Mouse (Mus musculus) kidney, embryonic 15.5 days (tissue): ENCODE measurements at regions not wholly inside any gene's neighbourhood (a gene's known extent, or its start where the extent isn't known, plus 50 kb on each side); places are given as distances from the start of the nearest gene placed in this dataset.

Source experiments
- ATAC-seq: fragments of 200-750 bp; cut with Nextera tagmentation; replicated peaks from 2 replicates; pipeline ENCODE4 v1.8.0; 2017; ENCODE audit warnings: moderate TSS enrichment; ENCODE audit not compliant: low FRiP score
- H3K27ac ChIP-seq: fragments of 300-500 bp; sonication (generic); 2 replicates; pipeline ENCODE4 v1.5.1; 2015; ENCODE audit warnings: mild to moderate bottlenecking, inconsistent platforms
- H3K27me3 ChIP-seq: fragments of 300-500 bp; sonication (generic); 2 replicates; pipeline ENCODE4 v1.6.1; 2015; ENCODE audit warnings: inconsistent platforms
- H3K36me3 ChIP-seq: fragments of 300-500 bp; sonication (generic); 2 replicates; pipeline ENCODE4 v1.6.1; 2015; ENCODE audit warnings: inconsistent platforms
- H3K4me1 ChIP-seq: fragments of 300-500 bp; sonication (generic); 2 replicates; pipeline ENCODE4 v1.6.1; 2015; ENCODE audit warnings: inconsistent platforms
- H3K4me2 ChIP-seq: fragments of 300-500 bp; sonication (generic); 2 replicates; pipeline ENCODE4 v1.6.1; 2015; ENCODE audit warnings: moderate library complexity, mild to moderate bottlenecking, inconsistent platforms
- H3K4me3 ChIP-seq: fragments of 300-500 bp; sonication (generic); replicated peaks from 2 replicates; pipeline ENCODE4 v1.5.1; 2015; ENCODE audit warnings: mild to moderate bottlenecking, inconsistent platforms
- H3K9ac ChIP-seq: fragments of 300-500 bp; sonication (generic); 2 replicates; pipeline ENCODE4 v1.6.1; 2015; ENCODE audit warnings: mild to moderate bottlenecking, inconsistent platforms
- H3K9me3 ChIP-seq: fragments of 300-500 bp; sonication (generic); replicated peaks from 2 replicates; pipeline ENCODE4 v1.6.1; 2016; ENCODE audit warnings: inconsistent platforms
- WGBS: fragments of 180-500 bp; shearing (Covaris S2); methylation state at CpG from one replicate; pipeline ENCODE4 v1.1.7; 2015; ENCODE audit warnings: mixed read lengths; 5-methylcytosine and 5-hydroxymethylcytosine counted together

DNA sequence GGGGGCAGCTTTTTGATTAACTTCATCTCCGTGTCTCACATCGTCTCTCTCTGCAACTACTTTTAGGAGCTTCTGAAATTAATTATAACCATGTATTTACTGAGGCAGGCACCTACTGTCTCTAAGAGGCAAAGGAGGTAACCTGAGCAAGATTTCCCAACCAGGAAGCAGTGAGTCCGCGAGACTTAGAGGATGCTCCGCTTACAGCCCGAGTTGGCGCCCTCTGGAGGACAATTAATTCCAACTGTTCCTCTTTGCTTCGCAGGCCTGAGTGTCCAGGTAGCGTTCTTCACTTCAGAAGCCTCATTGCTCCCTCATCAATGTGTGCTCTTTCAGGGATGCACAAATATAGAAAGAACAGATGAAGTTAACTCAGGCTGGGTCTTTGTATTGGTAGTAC, 296.7 kb downstream of the 1500009L16Rik start:
- Histone ChIP-seq H3K9me3 (no peaks in the 10 kb centered on the region), H3K4me1 (peaks cover 24% of the 10 kb centered on the region), H3K36me3 (no peaks in the 10 kb centered on the region), H3K9ac (no peak overlapping the region), H3K4me3 (no peak overlapping the region), H3K27me3 (no peaks in the 10 kb centered on the region), H3K27ac (no peak overlapping the region), H3K4me2 (peak overlapping the region; percentile 38)
- WGBS: 17% methylated on average over 9 of the region's 9 CpGs
- no peak for ATAC-seq

- WGBS: 44% methylated on average over 10 of the region's 10 CpGs
- no peak overlapping the region for H3K4me2 ChIP-seq
- no peaks in the 10 kb centered on the region for H3K36me3 ChIP-seq
- no peaks in the 10 kb centered on the region for H3K27me3 ChIP-seq
- no peak overlapping the region for H3K4me3 ChIP-seq
- no peak overlapping the region for H3K27ac ChIP-seq
- no peak for ATAC-seq
- H3K4me1 ChIP-seq: peaks cover 24% of the 10 kb centered on the region
- H3K9ac ChIP-seq: no peak overlapping the region
- H3K9me3 ChIP-seq: no peaks in the 10 kb centered on the region
These were observed 297.5 kb downstream of the 1500009L16Rik start for GRCm38 (mm10) chr10:84020023-84020620.

GRCm38 (mm10) chr10:84021167-84022120, 298.8 kb downstream of the 1500009L16Rik start:
- peak; percentile 64; the same call in 1 of the 2 replicates for ATAC-seq
- Histone ChIP-seq H3K27ac (no peak overlapping the region), H3K36me3 (no peaks in the 10 kb centered on the region), H3K9ac (no peak overlapping the region), H3K27me3 (no peaks in the 10 kb centered on the region), H3K4me2 (no peak overlapping the region), H3K4me3 (no peak overlapping the region), H3K9me3 (no peaks in the 10 kb centered on the region), H3K4me1 (peaks cover 24% of the 10 kb centered on the region)
- WGBS: 60% methylated on average over 12 of the region's 12 CpGs

DNA sequence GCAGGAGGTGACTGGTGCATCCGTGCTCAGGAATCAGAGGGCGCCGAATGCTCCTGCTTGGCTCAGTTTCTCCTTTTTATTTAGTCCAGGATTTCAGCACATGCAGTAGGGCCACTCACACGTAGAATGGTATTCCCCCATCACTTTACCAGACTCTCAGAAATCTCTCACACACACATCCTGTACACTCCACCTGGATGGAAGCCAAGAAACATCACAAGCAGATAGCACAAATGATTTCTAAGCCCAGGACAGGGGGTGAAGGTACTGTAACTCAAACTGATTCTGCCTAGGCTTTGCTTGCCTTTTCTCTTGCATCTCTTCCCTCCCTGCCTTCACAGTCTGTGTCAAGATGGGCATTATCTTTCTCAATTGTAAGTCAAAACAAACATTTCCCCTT, 301.6 kb downstream of the 1500009L16Rik start:
- H3K4me2 ChIP-seq: no peak overlapping the region
- peaks cover 24% of the 10 kb centered on the region for H3K4me1 ChIP-seq
- no peaks in the 10 kb centered on the region for H3K9me3 ChIP-seq
- H3K9ac ChIP-seq: no peak overlapping the region
- 68% methylated on average over 4 of the region's 4 CpGs for WGBS
- H3K4me3 ChIP-seq: no peak overlapping the region
- H3K27ac ChIP-seq: no peak overlapping the region
- no peak for ATAC-seq
- no peaks in the 10 kb centered on the region for H3K36me3 ChIP-seq
- no peaks in the 10 kb centered on the region for H3K27me3 ChIP-seq

GRCm38 (mm10) chr10:84024901-84025300, 302.2 kb downstream of the 1500009L16Rik start:
- Histone ChIP-seq H3K27me3 (no peaks in the 10 kb centered on the region), H3K9me3 (no peaks in the 10 kb centered on the region), H3K9ac (no peak overlapping the region), H3K4me2 (no peak overlapping the region), H3K27ac (no peak overlapping the region), H3K36me3 (no peaks in the 10 kb centered on the region), H3K4me1 (peaks cover 24% of the 10 kb centered on the region), H3K4me3 (no peak overlapping the region)
- WGBS: 59% methylated on average over 8 of the region's 8 CpGs
- ATAC-seq: no peak

DNA sequence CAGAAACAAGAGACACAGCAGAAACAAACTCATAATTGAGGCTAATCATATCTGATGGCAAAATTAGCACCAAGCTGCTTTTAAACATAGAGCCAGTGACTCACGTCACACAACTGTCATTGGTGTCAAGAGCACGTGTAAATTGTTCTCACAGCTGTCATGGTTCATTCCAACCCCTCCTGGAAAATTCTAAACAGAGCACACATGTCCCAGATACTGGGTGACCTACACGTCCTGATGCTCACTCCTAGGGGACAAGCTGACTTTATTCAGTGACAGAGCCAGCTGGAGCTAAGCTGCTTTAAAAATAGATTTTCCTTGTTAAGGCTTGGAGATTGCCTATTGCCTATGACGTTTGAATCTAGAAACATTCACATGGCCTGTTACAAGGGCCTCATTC, 304.1 kb downstream of the 1500009L16Rik start:
- Histone ChIP-seq H3K4me2 (no peak overlapping the region), H3K4me1 (0 out of 2 replicates have a peak, but pooled peaks cover 10% of the 10 kb centered on the region), H3K4me3 (no peak overlapping the region), H3K9me3 (no peaks in the 10 kb centered on the region), H3K27me3 (no peaks in the 10 kb centered on the region), H3K36me3 (no peaks in the 10 kb centered on the region), H3K27ac (no peak overlapping the region), H3K9ac (no peak overlapping the region)
- no peak for ATAC-seq
- WGBS: 70% methylated on average over 4 of the region's 4 CpGs

DNA sequence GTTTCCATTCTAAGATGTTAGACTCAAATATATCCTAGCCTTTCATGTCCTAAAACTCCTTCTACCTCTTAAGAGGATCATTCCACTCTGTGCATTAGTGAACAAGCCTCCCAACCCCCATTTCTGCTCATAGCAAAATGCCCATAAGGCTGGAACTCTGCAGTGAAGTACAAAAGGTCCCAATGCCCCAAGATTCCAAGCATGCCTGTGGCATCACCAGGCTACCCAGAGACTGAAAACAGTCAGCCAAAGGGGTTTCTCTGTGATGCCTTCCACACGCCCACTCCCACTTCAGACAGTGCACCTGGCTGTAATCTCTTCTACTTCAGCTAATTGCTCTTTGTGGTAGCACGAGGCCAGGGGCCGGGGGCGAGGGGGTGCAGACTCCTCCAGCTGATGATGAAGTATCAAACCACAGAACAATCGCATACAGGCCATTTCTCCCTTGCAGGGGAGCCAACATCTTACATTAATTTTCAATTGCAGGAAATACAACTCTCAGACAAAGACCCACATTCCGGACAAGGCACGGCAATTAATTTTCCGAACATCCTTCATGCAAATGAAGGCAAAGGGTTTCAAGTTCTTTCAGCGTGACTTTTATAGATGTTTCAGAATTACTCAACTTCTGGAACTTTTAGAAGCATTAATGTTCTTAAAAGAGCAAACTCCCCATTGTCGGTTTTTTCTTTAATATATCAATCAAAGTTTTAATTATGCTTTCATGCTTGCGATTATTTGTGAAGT, 313.6 kb downstream of the 1500009L16Rik start:
- Histone ChIP-seq H3K27ac (no peak overlapping the region), H3K4me3 (no peak overlapping the region), H3K4me2 (no peak overlapping the region), H3K36me3 (no peaks in the 10 kb centered on the region), H3K4me1 (peaks cover 4% of the 10 kb centered on the region; the same call in 1 of the 2 replicates), H3K9me3 (no peaks in the 10 kb centered on the region), H3K27me3 (no peaks in the 10 kb centered on the region), H3K9ac (no peak overlapping the region)
- ATAC-seq: no peak
- 54% methylated on average over 11 of the region's 11 CpGs for WGBS

DNA sequence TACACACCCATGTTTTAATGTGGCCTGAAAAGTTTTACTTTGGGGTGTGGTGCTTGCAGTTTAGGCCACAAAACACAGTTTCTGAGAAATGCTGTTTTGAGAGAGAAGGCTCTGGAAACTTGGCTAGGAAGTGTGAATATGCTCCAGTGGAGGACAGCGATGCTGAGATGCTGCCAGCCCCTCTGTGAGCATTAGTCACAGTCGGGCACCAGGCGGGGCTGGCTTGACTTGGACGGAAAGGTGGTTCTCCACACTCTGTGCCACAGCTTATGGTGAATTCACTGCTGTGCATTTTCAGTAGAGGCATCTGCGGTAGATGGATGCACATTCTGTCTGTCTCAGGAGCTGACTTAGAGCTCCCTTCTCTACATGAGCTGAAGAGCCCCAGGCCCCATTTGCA, 326.0 kb downstream of the 1500009L16Rik start:
- ATAC-seq: no peak
- Histone ChIP-seq H3K4me3 (no peak overlapping the region), H3K9me3 (no peaks in the 10 kb centered on the region), H3K9ac (no peak overlapping the region), H3K4me2 (no peak overlapping the region), H3K27ac (no peak overlapping the region), H3K4me1 (no peaks in the 10 kb centered on the region), H3K27me3 (no peaks in the 10 kb centered on the region), H3K36me3 (no peaks in the 10 kb centered on the region)
- WGBS: 72% methylated on average over 5 of the region's 5 CpGs

- Histone ChIP-seq H3K4me1 (peaks cover 18% of the 10 kb centered on the region), H3K4me2 (no peak overlapping the region), H3K36me3 (no peaks in the 10 kb centered on the region), H3K27ac (no peak overlapping the region), H3K9ac (no peak overlapping the region), H3K27me3 (no peaks in the 10 kb centered on the region), H3K9me3 (no peaks in the 10 kb centered on the region), H3K4me3 (no peak overlapping the region)
- no peak for ATAC-seq
- WGBS: 86% methylated on average over 8 of the region's 8 CpGs
These were observed 330.0 kb downstream of the 1500009L16Rik start for GRCm38 (mm10) chr10:84052696-84053095.

- Histone ChIP-seq H3K4me2 (no peak overlapping the region), H3K36me3 (no peaks in the 10 kb centered on the region), H3K4me3 (no peak overlapping the region), H3K27me3 (0 out of 2 replicates have a peak, but pooled peaks cover 5% of the 10 kb centered on the region), H3K9me3 (no peaks in the 10 kb centered on the region), H3K4me1 (peaks cover 18% of the 10 kb centered on the region), H3K9ac (no peak overlapping the region), H3K27ac (peak overlapping the region; percentile 1; the same call in 1 of the 2 replicates)
- ATAC-seq: no peak
- WGBS: 52% methylated on average over 6 of the region's 6 CpGs
These were observed 332.1 kb downstream of the 1500009L16Rik start for GRCm38 (mm10) chr10:84054551-84055336.

DNA sequence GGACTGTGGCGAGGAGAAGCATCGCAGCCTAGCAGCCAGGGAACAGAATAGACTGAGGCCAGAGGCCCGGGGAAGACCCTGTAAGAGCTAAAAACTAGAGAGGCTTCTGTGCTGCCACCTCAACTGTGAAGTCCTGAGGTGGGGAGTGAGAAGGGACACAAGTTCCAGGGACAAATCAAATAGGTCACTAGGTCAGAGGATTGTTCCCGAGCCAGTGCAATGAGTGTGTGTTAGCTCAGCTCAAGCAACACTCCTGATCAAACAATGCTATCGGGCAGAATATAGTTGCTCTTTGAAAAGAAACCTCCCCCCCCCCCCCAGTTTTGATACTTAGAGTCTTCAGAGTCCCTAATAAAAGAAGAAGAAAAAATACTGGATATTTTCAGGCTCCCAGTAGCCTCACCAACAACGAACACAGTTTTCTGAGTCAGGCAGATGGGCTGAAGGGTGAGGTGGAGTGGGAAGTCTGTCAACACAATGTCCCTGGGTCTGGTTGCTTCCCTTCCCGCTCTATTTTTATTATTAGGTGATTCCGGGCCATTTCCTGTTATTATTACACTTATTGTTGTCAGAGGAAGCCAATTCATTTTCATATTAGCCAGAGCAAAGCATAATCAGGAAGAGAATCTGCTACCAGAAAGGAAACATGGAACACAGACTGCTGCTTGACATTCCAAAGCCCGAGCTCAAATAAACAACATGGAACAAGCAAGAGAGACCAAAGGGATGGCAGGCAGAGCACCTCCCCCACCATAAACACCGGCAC, 332.9 kb downstream of the 1500009L16Rik start:
- H3K27me3 ChIP-seq: 0 out of 2 replicates have a peak, but pooled peaks cover 5% of the 10 kb centered on the region
- H3K9me3 ChIP-seq: no peaks in the 10 kb centered on the region
- ATAC-seq: no peak
- H3K4me1 ChIP-seq: peaks cover 25% of the 10 kb centered on the region
- 69% methylated on average over 10 of the region's 10 CpGs for WGBS
- H3K4me2 ChIP-seq: no peak overlapping the region
- H3K36me3 ChIP-seq: no peaks in the 10 kb centered on the region
- H3K9ac ChIP-seq: no peak overlapping the region
- H3K27ac ChIP-seq: peak overlapping the region; percentile 1; the same call in 1 of the 2 replicates
- no peak overlapping the region for H3K4me3 ChIP-seq
